Mouse (Mus musculus) lung, embryonic 16.5 days (tissue): ENCODE measurements around the gene Trex1. TPM values are rescaled to one million over a fixed set of nuclear protein-coding genes. Genes with fewer than 3 reads are reported as not detected.

Experiments used
- ATAC-seq: fragments of 200-750 bp; cut with Nextera tagmentation; 2 replicates; pipeline ENCODE4 v1.8.0; 2017; ENCODE audit warnings: low read depth, mild to moderate bottlenecking, moderate library complexity
- H3K27ac ChIP-seq: fragments of 300-500 bp; sonication (generic); 2 replicates; pipeline ENCODE4 v1.5.1; 2014; ENCODE audit warnings: mild to moderate bottlenecking, control low read depth, low read length
- H3K27me3 ChIP-seq: fragments of 300-500 bp; sonication (generic); 2 replicates; pipeline ENCODE4 v1.6.1; 2014; ENCODE audit warnings: low read depth, low read length, mixed read lengths; ENCODE audit not compliant: control insufficient read depth, insufficient read depth
- H3K36me3 ChIP-seq: fragments of 300-500 bp; sonication (generic); 2 replicates; pipeline ENCODE4 v1.6.1; 2014; ENCODE audit warnings: low read length; ENCODE audit not compliant: control insufficient read depth, insufficient read depth
- H3K4me1 ChIP-seq: fragments of 300-500 bp; sonication (generic); replicated peaks from 2 replicates; pipeline ENCODE4 v1.6.1; 2014; ENCODE audit warnings: low read length, mixed read lengths; ENCODE audit not compliant: control insufficient read depth, insufficient read depth
- H3K4me2 ChIP-seq: fragments of 300-500 bp; sonication (generic); 2 replicates; pipeline ENCODE4 v1.6.1; 2014; ENCODE audit warnings: low read depth, low read length, control low read depth
- H3K4me3 ChIP-seq: fragments of 300-500 bp; sonication (generic); 2 replicates; pipeline ENCODE4 v1.5.1; 2014; ENCODE audit warnings: mild to moderate bottlenecking, low read length, control low read depth
- H3K9ac ChIP-seq: fragments of 300-500 bp; sonication (generic); 2 replicates; pipeline ENCODE4 v1.6.1; 2014; ENCODE audit warnings: low read length, control low read depth
- H3K9me3 ChIP-seq: fragments of 300-500 bp; sonication (generic); 2 replicates; pipeline ENCODE4 v1.6.1; 2016; ENCODE audit warnings: low read length; ENCODE audit not compliant: control insufficient read depth
- WGBS: fragments of 180-500 bp; shearing (Covaris S2); extraction: QIAGEN DNeasy Blood & Tissue Kit; methylation state at CpG from one replicate; pipeline ENCODE4 v1.1.7; 2014; 5-methylcytosine and 5-hydroxymethylcytosine counted together
- polyA plus RNA-seq: library from polyadenylated mRNA; unstranded; fragments of >200 nt; fragmentation: Nextera tagmentation; extraction: Ambion mirVana; gene quantifications from 2 replicates; pipeline ENCODE4 v1.2.1, GENCODE M21; 2015

Gene Trex1
- polyA plus RNA-seq, 1 experiment from 2014 or later: 12.1 TPM

GRCm38 (mm10) chr9:109068095-109068735, 8.7 kb upstream of the Trex1 start:
- Histone ChIP-seq H3K9ac (no peak overlapping the region), H3K9me3 (no peaks in the 10 kb centered on the region), H3K27me3 (no peaks in the 10 kb centered on the region), H3K4me1 (peaks cover 7% of the 10 kb centered on the region), H3K27ac (no peak overlapping the region), H3K4me2 (no peak overlapping the region), H3K36me3 (peaks cover 63% of the 10 kb centered on the region), H3K4me3 (no peak overlapping the region)
- no peak for ATAC-seq
- 88% methylated on average over 3 of the region's 3 CpGs for WGBS

DNA sequence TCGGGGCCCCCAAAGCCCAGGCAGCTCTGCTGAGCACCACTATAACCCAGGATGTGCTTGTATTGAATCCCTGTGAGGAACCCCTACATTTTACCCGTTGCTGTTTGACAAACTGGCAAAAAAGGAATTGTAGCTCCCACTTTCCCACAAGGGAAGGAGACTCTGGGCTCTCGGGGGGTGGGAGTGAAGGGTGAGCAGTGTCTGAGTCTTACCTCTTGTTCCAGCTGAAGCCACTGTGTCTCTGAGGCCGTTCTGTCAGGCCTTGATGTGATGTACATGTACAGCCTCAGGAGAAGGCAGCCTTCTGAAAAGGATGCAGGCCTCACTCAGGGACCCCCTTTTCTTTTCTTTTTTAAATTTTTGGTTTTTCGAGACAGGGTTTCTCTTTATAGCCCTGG, 1.4 kb upstream of the Trex1 start:
- Histone ChIP-seq H3K9me3 (no peaks in the 10 kb centered on the region), H3K4me2 (no peak overlapping the region), H3K4me3 (no peak overlapping the region), H3K9ac (no peak overlapping the region), H3K4me1 (peaks cover 5% of the 10 kb centered on the region), H3K27me3 (no peaks in the 10 kb centered on the region), H3K36me3 (peaks cover 48% of the 10 kb centered on the region), H3K27ac (no peak overlapping the region)
- 81% methylated on average over 5 of the region's 5 CpGs for WGBS
- no peak for ATAC-seq

DNA sequence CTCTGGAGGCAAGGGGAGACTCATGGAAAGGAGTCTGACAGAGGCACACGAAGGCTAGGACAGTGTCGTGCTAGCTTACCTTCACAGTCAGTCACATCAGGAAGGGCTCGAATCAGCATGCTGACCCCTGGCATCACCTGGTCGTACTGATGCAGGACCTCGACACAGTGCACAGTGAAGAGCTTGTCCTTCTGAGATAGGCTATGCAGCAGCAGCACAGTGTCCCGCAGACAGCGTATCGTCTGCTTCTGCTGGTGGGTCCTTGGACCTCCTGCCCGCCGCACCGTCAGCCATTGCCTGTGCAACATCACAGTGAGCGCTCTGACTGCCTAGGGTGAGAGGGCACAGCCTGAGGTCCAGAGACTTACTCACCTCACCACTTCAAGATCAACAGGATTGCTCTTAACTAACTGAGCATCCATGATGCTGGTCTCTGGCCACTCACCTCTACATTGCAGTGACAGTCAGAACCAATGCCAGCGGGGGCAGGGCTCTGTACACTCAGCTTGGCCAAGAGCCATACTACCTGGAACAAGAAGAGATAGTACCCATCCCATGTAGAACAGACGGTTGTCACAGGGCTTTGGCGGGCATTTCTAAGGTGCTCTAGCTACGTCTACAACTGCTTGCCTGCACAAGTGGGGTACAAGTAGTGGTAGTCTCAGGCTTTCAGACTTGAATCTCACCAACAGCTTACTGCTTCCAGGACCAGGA, 807 bp upstream of the Trex1 start:
- 91% methylated on average over 16 of the region's 16 CpGs for WGBS
- Histone ChIP-seq H3K27me3 (no peaks in the 10 kb centered on the region), H3K27ac (no peak overlapping the region), H3K4me1 (peaks cover 6% of the 10 kb centered on the region), H3K4me3 (no peak overlapping the region), H3K9ac (no peak overlapping the region), H3K4me2 (no peak overlapping the region), H3K36me3 (peaks cover 43% of the 10 kb centered on the region), H3K9me3 (no peaks in the 10 kb centered on the region)
- no peak for ATAC-seq

GRCm38 (mm10) chr9:109058006-109058765, 1.3 kb downstream of the Trex1 start:
- WGBS: 90% methylated on average over 19 of the region's 19 CpGs
- peak overlapping the region; percentile 71 for H3K9ac ChIP-seq
- peak overlapping the region; percentile 62; the same call in 1 of the 2 replicates for H3K4me2 ChIP-seq
- peak overlapping the region; percentile 91 for H3K27ac ChIP-seq
- ATAC-seq: no peak
- H3K36me3 ChIP-seq: peaks cover 27% of the 10 kb centered on the region
- H3K4me1 ChIP-seq: peaks cover 14% of the 10 kb centered on the region
- no peaks in the 10 kb centered on the region for H3K27me3 ChIP-seq
- no peaks in the 10 kb centered on the region for H3K9me3 ChIP-seq
- H3K4me3 ChIP-seq: no peak overlapping the region; the same call in 1 of the 2 replicates

DNA sequence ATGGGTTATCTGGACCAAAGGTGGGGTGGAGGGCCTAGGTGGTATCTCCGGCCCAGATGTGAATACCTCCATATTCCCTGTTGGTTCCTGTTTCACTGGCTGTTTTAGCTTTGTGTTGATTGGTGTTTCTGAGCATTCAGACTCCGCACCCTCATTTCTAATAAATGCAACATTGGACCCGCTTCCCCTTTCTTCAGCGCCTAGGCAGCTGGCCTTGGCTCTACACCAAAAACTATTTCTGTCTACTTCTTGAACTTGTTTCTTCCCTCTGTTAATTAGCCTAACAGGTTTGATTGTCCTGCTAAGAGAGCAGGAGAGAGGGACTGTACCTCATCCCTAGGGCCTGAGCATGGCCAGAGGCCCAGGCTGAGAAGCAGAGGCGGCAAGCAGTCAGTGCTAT, 2.0 kb downstream of the Trex1 start:
- no peak overlapping the region for H3K4me2 ChIP-seq
- 91% methylated on average over 5 of the region's 5 CpGs for WGBS
- no peaks in the 10 kb centered on the region for H3K27me3 ChIP-seq
- no peaks in the 10 kb centered on the region for H3K9me3 ChIP-seq
- H3K36me3 ChIP-seq: peaks cover 28% of the 10 kb centered on the region
- peaks cover 14% of the 10 kb centered on the region for H3K4me1 ChIP-seq
- H3K9ac ChIP-seq: no peak overlapping the region
- H3K27ac ChIP-seq: no peak overlapping the region
- no peak overlapping the region for H3K4me3 ChIP-seq
- ATAC-seq: no peak

GRCm38 (mm10) chr9:109056916-109057315, 2.6 kb downstream of the Trex1 start:
- no peak overlapping the region for H3K4me3 ChIP-seq
- WGBS: 71% methylated on average over 4 of the region's 4 CpGs
- H3K9ac ChIP-seq: no peak overlapping the region
- no peak overlapping the region for H3K27ac ChIP-seq
- no peaks in the 10 kb centered on the region for H3K27me3 ChIP-seq
- no peak overlapping the region for H3K4me2 ChIP-seq
- H3K4me1 ChIP-seq: peaks cover 14% of the 10 kb centered on the region
- peaks cover 26% of the 10 kb centered on the region for H3K36me3 ChIP-seq
- ATAC-seq: no peak
- no peaks in the 10 kb centered on the region for H3K9me3 ChIP-seq

DNA sequence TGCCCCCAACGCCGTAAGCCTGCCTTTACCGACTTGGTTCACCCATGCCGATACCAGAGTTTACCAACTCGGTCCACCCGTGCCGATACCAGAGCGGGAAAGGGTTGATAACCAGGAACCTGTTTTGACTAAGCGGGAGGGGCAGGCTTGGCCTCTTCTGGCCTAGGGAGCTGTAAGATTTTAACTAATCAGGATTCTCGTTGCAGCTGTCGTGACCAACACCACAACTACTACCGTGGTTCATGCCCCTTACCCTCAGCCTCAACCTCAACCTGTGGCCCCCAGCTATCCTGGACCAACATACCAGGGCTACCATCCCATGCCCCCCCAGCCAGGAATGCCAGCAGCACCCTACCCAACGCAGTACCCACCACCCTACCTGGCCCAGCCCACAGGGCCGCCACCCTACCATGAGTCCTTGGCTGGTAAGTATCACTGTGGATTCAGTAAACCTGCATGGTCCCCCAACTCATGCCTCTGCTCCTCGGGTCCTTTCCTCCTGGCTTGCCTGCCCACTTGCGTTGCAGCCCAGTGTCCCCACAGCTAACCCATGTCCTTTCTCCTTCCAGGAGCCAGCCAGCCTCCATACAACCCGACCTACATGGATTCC, 3.3 kb downstream of the Trex1 start:
- Histone ChIP-seq H3K27ac (no peak overlapping the region), H3K9ac (no peak overlapping the region), H3K4me2 (no peak overlapping the region), H3K36me3 (peaks cover 26% of the 10 kb centered on the region), H3K4me3 (no peak overlapping the region), H3K9me3 (no peaks in the 10 kb centered on the region), H3K4me1 (peaks cover 14% of the 10 kb centered on the region), H3K27me3 (no peaks in the 10 kb centered on the region)
- 89% methylated on average over 17 of the region's 17 CpGs for WGBS
- ATAC-seq: no peak

DNA sequence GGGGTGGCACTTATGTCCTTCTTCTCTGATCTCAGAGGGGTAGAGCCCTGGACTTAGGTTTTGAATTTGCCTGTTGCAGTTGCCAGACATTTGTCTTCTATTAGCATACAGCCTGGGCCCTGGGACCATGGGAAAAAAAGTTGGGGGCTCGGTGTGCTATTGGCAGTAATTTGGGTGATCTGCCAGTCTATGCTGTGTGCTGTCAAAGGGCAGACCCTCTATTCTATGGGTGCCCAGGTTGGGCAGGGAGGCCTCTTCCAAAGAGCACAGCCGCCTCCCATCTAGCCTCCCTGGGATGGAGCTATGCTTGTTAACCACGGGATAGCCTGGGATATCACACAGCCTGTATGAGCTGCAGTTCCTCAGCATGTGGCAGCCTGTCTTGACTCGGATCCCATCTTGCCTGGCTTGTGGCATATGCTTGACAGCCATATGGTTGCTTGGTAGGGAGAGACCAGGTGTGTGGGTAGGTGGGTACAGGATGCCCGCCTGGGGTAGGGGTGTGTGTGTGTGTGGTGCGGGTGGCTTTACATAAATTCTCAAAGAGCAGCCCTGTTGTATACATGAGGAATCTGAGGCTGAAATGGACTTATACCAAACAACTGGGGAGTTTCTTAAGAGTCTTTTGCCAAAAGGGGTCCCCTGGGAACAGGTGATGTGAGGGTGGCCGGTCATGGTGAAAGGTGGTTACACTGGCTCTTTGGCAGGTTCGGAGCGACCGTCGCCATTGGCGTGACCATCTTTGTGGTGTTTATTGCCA, 4.1 kb downstream of the Trex1 start:
- WGBS: 87% methylated on average over 12 of the region's 12 CpGs

More for the DNA sequence above, 4.1 kb downstream of the Trex1 start:
- no peak for ATAC-seq
- Histone ChIP-seq H3K36me3 (peaks cover 24% of the 10 kb centered on the region), H3K9ac (peak overlapping the region; percentile 51), H3K27me3 (no peaks in the 10 kb centered on the region), H3K27ac (peak overlapping the region; percentile 62; the same call in 1 of the 2 replicates), H3K9me3 (no peaks in the 10 kb centered on the region), H3K4me1 (peaks cover 14% of the 10 kb centered on the region), H3K4me3 (peak overlapping the region; percentile 38), H3K4me2 (peak overlapping the region; percentile 44)
